Mouse (Mus musculus) kidney, postnatal 4 days (tissue): Measurements from ENCODE around the gene Krt73.

Experiments
- DNase-seq, 2 experiments: peaks; one replicate each; pipeline ENCODE4 v3.0.0; 2021; ENCODE audit warnings: mixed read lengths in 2 of 2

Gene Krt73

DNA sequence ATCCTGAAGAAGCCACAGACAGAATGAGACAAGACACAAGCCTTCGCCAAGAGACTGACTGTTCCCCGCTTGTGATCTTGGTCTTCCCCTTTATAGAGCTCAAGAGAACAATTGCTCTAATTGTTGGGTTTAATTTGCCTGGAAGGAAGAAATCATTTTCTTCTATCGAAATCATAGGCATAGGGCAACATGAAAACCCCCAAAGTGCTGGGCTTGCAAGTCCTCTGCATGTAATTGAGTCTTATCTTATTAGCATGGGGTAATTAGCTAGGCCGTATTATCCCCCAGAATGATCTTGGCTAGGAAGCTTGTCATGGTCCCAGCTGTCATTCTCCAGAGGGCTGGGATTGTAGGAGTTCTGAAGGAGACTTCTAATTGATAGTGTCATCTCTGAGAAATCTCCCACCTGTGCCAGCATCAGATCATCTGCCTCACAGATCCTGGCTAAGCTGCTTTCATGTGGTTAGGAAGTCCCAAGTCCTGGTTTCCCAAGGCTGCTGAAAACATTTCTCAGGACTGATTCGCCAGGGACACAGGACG lies at the start of gene Krt73:
TSS of gene Krt73 (minus strand) at position 51 of the 540 bp plus-strand sequence.
- DNase-seq = no peak

DNA sequence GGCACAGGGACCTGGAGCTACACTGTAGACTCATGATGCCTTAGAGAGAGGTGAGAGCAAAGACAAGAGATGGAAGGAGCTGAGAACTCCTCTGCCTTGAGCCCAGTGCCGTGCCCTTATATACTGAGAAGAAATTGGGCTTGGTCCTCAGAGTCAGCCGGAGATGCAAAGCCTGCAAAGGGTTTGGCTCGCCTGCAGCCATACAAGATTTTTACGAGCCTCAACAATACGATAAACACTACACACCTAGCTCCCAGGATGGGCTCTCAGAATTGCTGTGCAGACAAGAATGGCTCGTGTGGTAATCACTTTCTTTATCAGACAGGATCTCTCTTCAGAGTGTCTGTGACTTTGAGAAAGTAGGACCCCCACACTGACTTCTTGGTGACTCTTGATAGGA lies 48.5 kb upstream of the Krt73 start, which contains the start of gene Krt1:
TSS of gene Krt1 (minus strand) at position 101 of the 400 bp plus-strand sequence.
- no peak for DNase-seq

DNA sequence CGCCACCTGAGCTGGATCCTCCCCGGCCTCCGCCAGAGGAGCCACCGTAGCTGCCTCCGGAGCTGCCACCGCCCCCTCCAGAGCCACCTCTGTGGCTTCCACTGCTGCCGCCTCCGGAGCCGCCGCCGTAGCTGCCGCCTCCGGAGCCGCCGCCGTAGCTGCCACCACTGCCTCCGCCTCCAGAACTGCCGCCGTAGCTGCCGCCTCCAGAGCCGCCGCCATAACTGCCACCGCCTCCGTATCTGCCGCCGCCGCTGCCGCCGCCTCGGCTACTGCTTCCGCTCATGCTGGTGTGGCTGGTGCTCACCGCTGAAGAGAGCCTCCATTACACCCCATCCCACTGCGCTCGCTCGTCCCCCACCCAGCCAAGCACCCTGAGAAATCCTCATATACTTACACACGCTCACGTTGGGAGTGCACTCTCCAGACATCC lies 43.8 kb upstream of the Krt73 start:
- peak; percentile 63 to 69 for DNase-seq

DNA sequence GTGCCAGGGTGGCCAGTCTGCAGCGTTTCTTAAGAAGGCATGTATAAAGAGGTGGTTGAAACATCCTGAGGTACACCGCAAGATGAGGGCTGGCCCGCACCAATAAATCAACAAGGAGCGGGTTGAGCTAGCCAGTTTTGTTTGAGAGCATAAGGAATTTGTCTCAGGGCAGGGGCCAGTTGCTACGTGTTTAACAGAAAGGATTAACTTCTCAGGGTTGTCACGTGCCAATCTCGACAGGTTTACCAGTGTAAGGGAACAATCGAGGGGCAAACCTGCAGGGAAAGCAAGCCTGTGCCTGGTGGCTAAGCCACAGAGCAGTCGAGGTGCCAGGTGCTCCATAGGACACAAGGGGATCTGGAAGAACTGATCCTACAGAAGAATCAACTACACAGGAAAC lies 41.0 kb upstream of the Krt73 start:
- DNase-seq = no peak

DNA sequence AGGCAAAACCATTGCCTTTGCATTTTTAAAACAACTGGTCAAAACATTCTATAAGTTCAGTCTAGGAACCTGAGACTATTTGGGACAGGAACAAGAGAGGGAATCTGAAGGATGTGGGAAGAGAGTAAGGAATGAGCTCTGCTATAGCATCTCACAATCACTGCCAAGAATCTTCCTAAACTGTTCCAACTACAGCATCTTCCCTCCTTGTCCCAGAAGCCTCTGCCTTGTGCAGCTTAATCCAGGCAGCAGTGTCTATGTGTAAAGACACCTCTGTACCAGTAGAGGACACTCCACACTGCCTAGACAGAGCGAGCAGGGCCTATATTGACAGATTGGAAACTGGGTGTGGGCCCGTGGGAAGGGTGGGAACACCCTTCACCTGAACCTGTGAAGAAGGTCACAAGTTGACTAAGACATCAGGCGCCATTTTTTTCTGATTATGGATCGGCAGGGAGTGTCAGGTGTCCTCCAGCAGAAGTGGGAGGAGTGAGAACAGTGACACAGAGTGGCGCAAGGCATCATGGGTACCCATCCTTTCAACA lies 32.7 kb upstream of the Krt73 start:
- DNase-seq = no peak

DNA sequence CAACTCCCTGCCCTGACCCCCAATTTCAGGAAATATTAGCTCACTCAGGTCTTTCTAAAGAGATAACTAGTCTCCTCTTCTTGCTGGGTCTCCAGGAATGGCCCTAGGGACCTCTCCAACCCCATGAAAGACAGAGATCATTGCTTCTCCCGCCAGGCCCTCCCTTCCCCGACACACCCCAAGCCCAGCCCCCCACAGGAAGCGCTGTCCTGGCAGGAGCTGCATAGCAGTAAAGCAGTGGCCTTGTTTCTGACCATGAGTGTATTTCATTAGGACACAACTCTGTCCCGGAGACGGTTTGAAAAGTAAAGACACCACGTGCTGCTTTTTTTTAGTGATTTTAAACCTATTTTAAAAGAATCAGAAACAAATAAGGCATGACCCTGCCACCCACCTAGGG lies 31.0 kb upstream of the Krt73 start:
- no peak for DNase-seq

DNA sequence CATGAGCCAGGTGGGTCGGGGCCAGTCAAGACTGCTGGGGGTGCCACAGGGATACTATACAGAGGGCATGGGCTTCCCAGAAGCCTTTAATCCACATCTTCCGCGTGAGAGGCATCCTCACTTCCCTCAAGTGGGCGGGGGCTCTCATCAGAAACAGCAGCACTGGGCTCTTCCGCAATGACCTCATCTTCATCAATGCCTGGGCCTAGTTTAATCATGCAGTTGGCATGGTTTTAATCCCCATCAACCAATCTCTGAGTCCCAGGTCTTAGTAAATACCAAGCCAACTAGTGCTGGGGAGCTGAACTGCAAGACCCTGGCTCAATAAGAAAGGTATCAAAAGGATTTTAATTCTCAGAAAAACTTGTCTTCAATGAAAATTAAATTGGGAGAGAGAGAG lies 27.3 kb upstream of the Krt73 start:
- no peak for DNase-seq

DNA sequence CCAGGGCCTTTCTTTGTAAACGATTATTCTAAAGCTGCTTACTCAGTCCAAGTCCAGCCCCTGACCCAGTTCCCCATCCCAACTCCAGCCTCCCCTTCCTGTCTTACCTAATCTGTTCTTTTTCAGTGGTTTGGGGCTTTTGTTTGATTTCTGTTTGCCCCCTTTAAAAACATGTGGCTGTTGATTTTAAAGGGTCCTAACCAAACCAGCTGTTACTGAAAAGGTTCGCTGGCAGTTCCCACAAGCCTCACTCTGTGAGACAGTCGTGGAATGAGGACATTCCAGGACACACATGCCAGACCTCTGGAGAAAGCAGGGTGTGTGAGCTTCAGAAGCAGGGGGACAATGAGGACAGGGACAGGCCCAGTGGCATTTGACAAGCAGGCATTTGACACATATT lies 19.6 kb upstream of the Krt73 start:
- no peak for DNase-seq

DNA sequence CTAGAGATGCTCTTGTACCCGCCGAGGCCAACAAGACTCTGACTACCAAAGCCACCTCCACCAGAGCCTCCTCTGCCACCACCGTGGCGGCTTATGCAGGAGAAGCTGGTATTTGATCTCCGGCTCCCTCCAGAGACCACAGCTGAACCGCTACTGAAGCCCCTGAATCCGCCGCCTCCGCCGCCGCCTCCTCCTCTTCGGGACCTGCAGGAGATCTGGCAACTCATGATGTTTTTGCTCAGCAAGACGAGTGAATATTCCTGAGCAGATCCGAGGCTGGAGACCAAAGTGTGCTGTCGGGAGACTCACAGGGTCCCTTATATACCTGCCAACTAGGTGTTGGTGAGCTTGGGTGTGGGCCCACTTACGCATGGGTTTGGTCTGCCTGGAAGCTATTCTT lies 15.7 kb upstream of the Krt73 start, which contains the start of gene Krt2:
TSS of gene Krt2 (minus strand) at position 295 of the 400 bp plus-strand sequence.
- no peak for DNase-seq

DNA sequence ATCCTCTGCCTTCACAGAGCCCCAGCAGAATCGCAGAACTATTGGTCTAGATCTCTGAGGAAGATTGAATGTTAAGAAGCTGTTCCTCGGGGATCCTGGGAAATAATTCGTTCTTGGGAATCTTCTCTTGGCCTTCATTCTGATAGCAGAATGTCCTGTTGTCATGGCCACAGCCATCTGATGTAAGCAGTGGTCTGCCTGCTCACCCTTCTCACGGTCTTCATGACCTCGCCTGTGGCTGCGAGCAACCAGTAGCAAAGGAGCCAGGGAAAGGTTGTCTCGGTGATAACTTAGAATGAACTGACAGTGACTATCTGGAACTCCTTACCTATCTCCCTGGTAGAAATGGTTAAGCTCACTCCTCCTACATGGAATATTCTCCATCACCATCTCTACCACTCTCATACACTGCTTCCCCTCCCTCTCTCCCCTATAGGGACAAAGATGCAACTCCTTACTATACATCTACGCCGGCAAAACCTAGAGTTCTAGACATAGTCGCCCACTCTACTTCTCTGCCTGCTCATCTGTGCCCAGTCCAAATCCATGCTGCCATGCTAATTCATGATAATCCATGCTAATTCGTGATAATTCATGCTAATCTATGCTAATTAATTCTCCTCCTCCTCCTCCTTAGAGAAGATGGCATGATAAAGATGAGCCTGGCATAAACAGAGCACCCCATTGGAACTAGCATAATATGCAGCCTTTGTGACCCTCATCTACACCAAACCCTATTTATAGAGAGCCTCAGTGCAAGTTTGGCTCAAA lies 1.1 kb upstream of the Krt73 start:
- no peak for DNase-seq

DNA sequence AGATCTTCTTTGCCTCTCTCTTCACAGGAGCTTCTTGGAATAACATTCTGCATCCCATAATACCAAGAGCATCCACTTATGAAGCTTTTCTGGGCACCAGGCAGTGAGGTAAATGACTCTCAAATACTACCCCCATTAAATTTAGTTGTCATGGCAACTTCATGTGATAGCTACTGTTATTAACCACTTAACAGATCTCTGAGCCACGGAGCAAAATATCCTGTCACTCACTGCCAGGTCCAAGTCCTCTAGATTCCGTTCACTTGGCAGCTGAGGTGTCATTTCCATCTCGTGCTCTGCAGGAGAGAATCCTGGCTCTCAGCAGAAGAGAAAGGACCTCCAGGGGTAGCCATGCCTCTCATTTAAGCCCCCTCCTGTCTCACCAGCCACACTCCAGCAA lies 11.3 kb downstream of the Krt73 start:
- no peak for DNase-seq

DNA sequence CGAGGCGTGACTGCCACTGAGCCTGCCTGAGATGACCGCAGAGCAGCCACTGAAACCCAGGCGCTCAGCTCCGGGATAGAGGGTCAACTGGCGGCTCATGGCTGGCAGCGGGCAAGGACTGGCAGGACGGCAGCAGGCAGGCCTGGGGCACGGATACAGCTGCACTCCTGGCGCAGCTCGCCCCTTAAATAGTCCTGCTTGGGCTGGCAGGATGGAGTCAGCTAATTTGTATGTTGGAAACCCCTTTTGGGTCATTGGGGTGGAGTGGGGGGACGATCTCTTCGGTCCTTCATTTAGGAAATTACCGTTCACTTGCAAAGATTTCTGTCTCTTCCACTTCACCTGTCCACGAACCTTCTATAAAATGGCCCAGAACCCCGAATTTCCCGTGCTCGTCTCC lies 15.8 kb downstream of the Krt73 start, which contains the start of gene Krt72:
TSS of gene Krt72 (minus strand) at position 101 of the 400 bp plus-strand sequence.
- DNase-seq = no peak

DNA sequence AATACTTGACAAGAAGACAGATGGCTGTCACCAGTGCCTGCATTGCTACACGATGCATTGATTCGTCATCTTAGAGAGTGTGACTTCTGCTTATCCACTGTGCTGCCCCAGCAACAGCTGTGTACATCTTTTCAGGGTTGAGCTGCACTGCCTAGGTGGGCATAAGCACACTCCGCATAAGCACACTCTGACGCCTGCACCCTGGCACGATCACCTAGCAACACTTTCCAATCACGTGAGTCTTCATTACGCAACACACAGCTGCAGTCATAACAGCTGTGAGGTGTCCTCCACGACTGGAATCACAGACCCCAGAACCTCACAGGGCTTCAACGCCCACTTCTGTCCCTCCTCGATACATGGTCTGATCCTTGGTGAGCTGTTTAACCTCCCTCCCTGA lies 28.7 kb downstream of the Krt73 start:
- DNase-seq = no peak

DNA sequence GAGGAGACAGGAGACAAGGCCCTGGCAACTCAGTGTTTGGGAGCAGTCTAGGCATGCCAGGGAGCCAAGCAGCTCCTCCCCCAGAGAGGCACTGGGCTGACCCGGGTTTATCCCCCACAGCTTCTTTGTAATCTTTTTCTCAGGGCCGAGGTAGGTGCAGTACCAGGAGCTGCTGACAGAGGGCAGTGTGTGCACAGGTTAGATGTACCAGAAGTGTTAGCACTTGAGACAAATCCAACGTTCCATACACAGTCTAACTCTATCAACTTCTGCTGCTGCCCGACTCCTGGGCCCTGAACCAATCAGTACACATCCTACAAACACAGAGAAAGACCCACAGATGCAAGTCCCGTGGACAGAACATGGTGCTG lies 29.4 kb downstream of the Krt73 start:
- peak; percentile 93 to 94 for DNase-seq

DNA sequence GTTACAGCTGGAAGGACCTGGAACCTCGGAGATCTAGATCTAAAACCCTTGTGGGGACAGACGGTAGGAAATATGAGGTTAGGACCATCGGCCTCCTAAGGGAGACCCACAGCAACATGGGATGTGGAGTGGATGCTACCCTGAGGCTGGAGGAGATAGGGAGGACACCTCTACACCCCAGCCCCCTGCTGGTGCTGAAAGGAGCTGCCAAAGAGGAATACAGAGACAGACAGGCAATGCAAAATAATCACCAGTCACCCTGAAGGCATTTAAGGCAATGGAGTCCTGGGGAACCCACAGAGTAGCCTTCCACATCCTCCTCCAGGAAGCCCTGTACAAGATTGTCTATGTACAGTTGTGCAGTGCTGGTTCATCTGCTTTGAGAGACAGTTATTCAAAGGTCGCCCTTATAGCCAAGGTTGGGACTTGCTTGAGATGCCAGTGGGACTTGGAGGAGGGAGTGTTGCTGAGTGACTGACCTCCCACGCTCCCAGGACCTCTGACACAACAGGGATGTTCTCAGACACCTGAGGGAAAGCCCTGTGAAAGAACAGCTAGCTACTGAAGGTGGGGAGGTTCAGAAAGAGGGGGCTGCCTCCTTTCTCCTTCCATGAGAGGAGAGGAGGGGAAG lies 30.0 kb downstream of the Krt73 start:
- peak; percentile 59 to 74 for DNase-seq

DNA sequence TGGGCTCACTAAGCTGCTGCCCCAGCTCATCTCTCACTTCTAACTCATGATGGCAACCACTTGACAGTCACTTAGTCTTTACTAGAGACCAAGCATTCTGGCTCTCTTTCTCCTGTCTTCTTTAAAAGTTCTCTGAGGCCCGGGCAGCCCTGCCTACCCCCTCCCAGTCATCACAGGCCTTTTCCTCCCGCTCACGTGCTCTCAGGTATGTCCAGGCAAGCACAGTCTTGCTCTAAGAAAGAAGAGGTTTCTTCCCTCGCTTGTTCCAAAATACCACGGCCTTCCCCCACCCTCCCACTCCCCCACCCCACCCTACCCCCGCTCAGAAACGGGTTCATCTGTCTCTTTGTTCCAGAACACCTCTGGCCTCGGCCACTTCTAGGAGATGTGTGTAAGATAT lies 31.9 kb downstream of the Krt73 start:
- no peak for DNase-seq
